In the genomic region with DNA sequence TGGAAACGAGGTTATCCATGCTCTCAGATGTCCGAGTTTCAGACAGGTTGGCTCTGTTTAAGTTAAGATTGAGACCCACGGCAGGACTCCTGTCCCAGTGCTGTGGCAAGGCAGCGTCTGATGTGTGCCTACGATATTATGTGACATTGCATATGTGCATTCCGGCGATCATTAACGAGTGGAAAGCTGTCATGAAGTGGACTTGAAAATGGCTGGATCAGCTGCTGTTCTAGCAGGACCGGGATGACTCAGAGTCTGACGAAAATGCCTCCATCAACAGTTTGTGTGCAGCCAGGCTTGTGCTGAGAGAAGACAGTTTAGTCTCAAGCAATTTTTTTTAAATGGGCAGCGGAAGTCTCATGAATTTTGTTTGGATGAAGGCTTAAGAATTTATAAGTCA, we compare ENCODE assay signal across 22 mouse cellular contexts. TPM values are rescaled to one million over a fixed set of nuclear protein-coding genes. Genes with fewer than 3 reads are reported as not detected.
DNase-seq lines count a peak whose midpoint lies in the region; ATAC-seq and TF ChIP-seq lines count a peak whose summit lies in the region.
"Had no signal": no experiment of that assay in that cellular context is flagged by ENCODE, and none has a peak within 500 bp of the region (broad histone marks: within the 10 kb centered on the region; RNA-seq: fewer than 3 reads in every experiment).

No protein-coding gene starts in this region.

- H3K36me3 ChIP-seq in intestine, postnatal 0 days (ENCODE audit: control insufficient read depth, insufficient read depth): no peaks in the 10 kb centered on the region
- no peaks in the 10 kb centered on the region for H3K36me3 ChIP-seq in intestine, embryonic 16.5 days (ENCODE audit: control insufficient read depth, insufficient read depth, low read length)
- H3K36me3 ChIP-seq in lung, postnatal 0 days (ENCODE audit: insufficient read depth, low read length): no peaks in the 10 kb centered on the region
- H3K36me3 ChIP-seq in kidney, embryonic 15.5 days: no peaks in the 10 kb centered on the region
- H3K36me3 ChIP-seq: heart, embryonic 13.5 days; limb, embryonic 10.5 days; liver, embryonic 13.5 days; lung, embryonic 15.5 days; stomach, embryonic 15.5 days had no signal

- TF ChIP-seq CTCF in intestine, postnatal 0 days (IDR thresholded peaks at IDR 0.05; ENCODE audit: low read depth): no peak
- no peak for TF ChIP-seq CTCF in lung, postnatal 0 days (IDR thresholded peaks at IDR 0.05)

- WGBS in intestine, postnatal 0 days: 57% methylated on average over 11 of the region's 11 CpGs
- WGBS in intestine, embryonic 16.5 days: 61% methylated on average over 11 of the region's 11 CpGs
- WGBS in lung, postnatal 0 days: 42% methylated on average over 11 of the region's 11 CpGs
- WGBS in kidney, embryonic 15.5 days: 80% methylated on average over 11 of the region's 11 CpGs

- peak; percentile 69 for DNase-seq in lung, postnatal 0 days (ENCODE audit: low spot score)
- DNase-seq in lung, postnatal 4 days: no peak
- DNase-seq in yolk sac, embryonic 10.5 days (ENCODE audit: low spot score): peak; percentile 68
- DNase-seq in right cerebral cortex, adult 2 months (ENCODE audit: low spot score in 2 of 2): no peak
- DNase-seq in thymus, postnatal 36 days: no peak
- DNase-seq: cerebellum, adult 9-10 months; gastrocnemius, postnatal 10 days; heart, adult 18-20 months; liver, embryonic 13.5 days; spleen, adult 18-20 months had no signal

- no peak overlapping the region for H3K4me3 ChIP-seq in intestine, postnatal 0 days (ENCODE audit: low read depth, low read length)
- H3K4me3 ChIP-seq in intestine, embryonic 16.5 days (ENCODE audit: low read length): no peak overlapping the region
- no peak overlapping the region for H3K4me3 ChIP-seq in lung, postnatal 0 days (ENCODE audit: low read depth, low read length)
- H3K4me3 ChIP-seq in kidney, embryonic 15.5 days (replicated peaks): no peak overlapping the region
- H3K4me3 ChIP-seq: heart, embryonic 13.5 days; limb, embryonic 10.5 days; liver, embryonic 13.5 days; lung, embryonic 15.5 days; midbrain, embryonic 12.5 days; neural tube, embryonic 12.5 days; stomach, embryonic 15.5 days had no signal

- peaks cover 4% of the 10 kb centered on the region; the same call in 1 of the 2 replicates for H3K4me1 ChIP-seq in intestine, postnatal 0 days (replicated peaks; ENCODE audit: control insufficient read depth, insufficient read depth, low read length)
- H3K4me1 ChIP-seq in intestine, embryonic 16.5 days (ENCODE audit: control insufficient read depth, insufficient read depth, low read length): peaks cover 18% of the 10 kb centered on the region
- no peaks in the 10 kb centered on the region for H3K4me1 ChIP-seq in lung, postnatal 0 days (ENCODE audit: insufficient read depth, low read depth, low read length)
- H3K4me1 ChIP-seq in kidney, embryonic 15.5 days: peaks cover 33% of the 10 kb centered on the region
- H3K4me1 ChIP-seq: limb, embryonic 10.5 days; liver, embryonic 13.5 days; midbrain, embryonic 12.5 days; neural tube, embryonic 12.5 days; stomach, embryonic 15.5 days had no signal

- peak; percentile 44; the same call in 1 of the 2 replicates for ATAC-seq in intestine, postnatal 0 days
- no peak for ATAC-seq in intestine, embryonic 16.5 days
- ATAC-seq in lung, postnatal 0 days: peak; percentile 71
- ATAC-seq in kidney, embryonic 15.5 days (replicated peaks; ENCODE audit: low FRiP score): no peak
- ATAC-seq: forebrain, embryonic 14.5 days had no signal

- no peaks in the 10 kb centered on the region for H3K9me3 ChIP-seq in intestine, postnatal 0 days (ENCODE audit: control insufficient read depth)
- no peaks in the 10 kb centered on the region for H3K9me3 ChIP-seq in intestine, embryonic 16.5 days (ENCODE audit: control insufficient read depth, low read length)
- H3K9me3 ChIP-seq in lung, postnatal 0 days (ENCODE audit: low read length): no peaks in the 10 kb centered on the region
- no peaks in the 10 kb centered on the region for H3K9me3 ChIP-seq in kidney, embryonic 15.5 days (replicated peaks)
- H3K9me3 ChIP-seq: heart, embryonic 13.5 days; limb, embryonic 10.5 days; liver, embryonic 13.5 days; lung, embryonic 15.5 days; midbrain, embryonic 12.5 days; neural tube, embryonic 12.5 days; stomach, embryonic 15.5 days had no signal

- peak overlapping the region; percentile 7; the same call in 1 of the 2 replicates for H3K4me2 ChIP-seq in intestine, postnatal 0 days (replicated peaks; ENCODE audit: low read depth)
- H3K4me2 ChIP-seq in intestine, embryonic 16.5 days (ENCODE audit: low read depth, low read length): no peak overlapping the region
- 0 out of 2 replicates have a peak overlapping the region, but pooled peaks have one; percentile 11 for H3K4me2 ChIP-seq in lung, postnatal 0 days (replicated peaks; ENCODE audit: low read depth, low read length)
- no peak overlapping the region for H3K4me2 ChIP-seq in kidney, embryonic 15.5 days
- H3K4me2 ChIP-seq: heart, embryonic 13.5 days; hindbrain, embryonic 14.5 days; liver, embryonic 13.5 days; lung, embryonic 15.5 days; midbrain, embryonic 12.5 days; neural tube, embryonic 12.5 days; stomach, embryonic 15.5 days had no signal

- H3K27ac ChIP-seq in intestine, postnatal 0 days (ENCODE audit: low read depth, low read length): no peak overlapping the region
- H3K27ac ChIP-seq in intestine, embryonic 16.5 days (ENCODE audit: low read length): no peak overlapping the region
- H3K27ac ChIP-seq in lung, postnatal 0 days (ENCODE audit: low read length): no peak overlapping the region
- peak overlapping the region; percentile 52 for H3K27ac ChIP-seq in kidney, embryonic 15.5 days
- H3K27ac ChIP-seq: heart, embryonic 13.5 days; hindbrain, embryonic 14.5 days; limb, embryonic 10.5 days; liver, embryonic 13.5 days; lung, embryonic 15.5 days; midbrain, embryonic 12.5 days; neural tube, embryonic 12.5 days; stomach, embryonic 15.5 days had no signal

- TF ChIP-seq EP300 in lung, postnatal 0 days (IDR thresholded peaks at IDR 0.05): no peak

- no peak overlapping the region for H3K9ac ChIP-seq in intestine, postnatal 0 days (ENCODE audit: low read depth, low read length)
- H3K9ac ChIP-seq in intestine, embryonic 16.5 days (ENCODE audit: low read depth, low read length): no peak overlapping the region
- H3K9ac ChIP-seq in lung, postnatal 0 days (replicated peaks; ENCODE audit: low read depth): no peak overlapping the region
- H3K9ac ChIP-seq in kidney, embryonic 15.5 days: no peak overlapping the region
- H3K9ac ChIP-seq: heart, embryonic 13.5 days; hindbrain, embryonic 14.5 days; liver, embryonic 13.5 days; lung, embryonic 15.5 days; midbrain, embryonic 12.5 days; neural tube, embryonic 12.5 days; stomach, embryonic 15.5 days had no signal

- no peaks in the 10 kb centered on the region for H3K27me3 ChIP-seq in intestine, postnatal 0 days (replicated peaks; ENCODE audit: control insufficient read depth, insufficient read depth, low read length)
- H3K27me3 ChIP-seq in intestine, embryonic 16.5 days (replicated peaks; ENCODE audit: control insufficient read depth, insufficient read depth, low read length): no peaks in the 10 kb centered on the region
- no peaks in the 10 kb centered on the region for H3K27me3 ChIP-seq in lung, postnatal 0 days (replicated peaks; ENCODE audit: insufficient read depth, low read length)
- no peaks in the 10 kb centered on the region for H3K27me3 ChIP-seq in kidney, embryonic 15.5 days
- H3K27me3 ChIP-seq: CH12.LX; heart, embryonic 13.5 days; liver, embryonic 13.5 days; lung, embryonic 15.5 days; midbrain, embryonic 12.5 days; neural tube, embryonic 12.5 days; stomach, embryonic 15.5 days had no signal

RNA-seq across cellular contexts. Expression of a gene that starts 34.9 kb away (rescaled TPM):
- 0.66 and 1.1 TPM in 2 replicates for polyA plus RNA-seq in intestine, postnatal 0 days (2015; fragmentation: Nextera tagmentation; extraction: Ambion mirVana)
- 1.6 TPM in 2 replicates for polyA plus RNA-seq in intestine, embryonic 16.5 days (2015; fragmentation: Nextera tagmentation; extraction: Ambion mirVana)
- polyA plus RNA-seq in lung, postnatal 0 days (2015; fragmentation: Nextera tagmentation; extraction: Ambion mirVana): 0.56 and 0.80 TPM in 2 replicates
- 37.6 and 42.1 TPM in 2 replicates for polyA plus RNA-seq in kidney, embryonic 15.5 days (2015; fragmentation: Nextera tagmentation; extraction: Ambion mirVana)

Comparison
In these comparisons a context has a peak if more than half of its experiments do, and no peak if none do; other contexts are left out.
1. ATAC-seq: peak in intestine, postnatal 0 days (single experiment) and lung, postnatal 0 days (single experiment); none in intestine, embryonic 16.5 days (single experiment) and kidney, embryonic 15.5 days (single experiment).
2. H3K4me2 ChIP-seq: peak in intestine, postnatal 0 days (single experiment) and lung, postnatal 0 days (single experiment); none in intestine, embryonic 16.5 days (single experiment) and kidney, embryonic 15.5 days (single experiment).
3. DNase-seq: peak in lung, postnatal 0 days (single experiment) and yolk sac, embryonic 10.5 days (single experiment); none in lung, postnatal 4 days (0 of 2), right cerebral cortex, adult 2 months (0 of 2) and thymus, postnatal 36 days (0 of 2).
4. RNA of a gene that starts 34.9 kb away (polyA plus RNA-seq): 37.6 to 42.1 TPM in kidney, embryonic 15.5 days; 1.6 TPM in intestine, embryonic 16.5 days, 0.56 to 0.80 TPM in lung, postnatal 0 days and 0.66 to 1.1 TPM in intestine, postnatal 0 days; every median in the first group is over 10 times any median in the second.